Mouse (Mus musculus) macrophage (primary cell): ENCODE measurements around the gene Plagl1. TPM values are rescaled to one million over a fixed set of nuclear protein-coding genes. Genes with fewer than 3 reads are reported as not detected.

Experiments used
- H3K27ac ChIP-seq: fragments of 350-480 bp; formaldehyde crosslinking; 2 replicates; pipeline ENCODE4 v1.9.0; 2021
- H3K36me3 ChIP-seq: fragments of 350-480 bp; formaldehyde crosslinking; 2 replicates; pipeline ENCODE4 v1.9.0; 2021; ENCODE audit errors: inconsistent target
- H3K4me3 ChIP-seq: fragments of 350-480 bp; formaldehyde crosslinking; 2 replicates; pipeline ENCODE4 v1.9.0; 2021; ENCODE audit errors: inconsistent target
- H3K79me2 ChIP-seq: fragments of 350-480 bp; formaldehyde crosslinking; 2 replicates; pipeline ENCODE4 v1.9.0; 2021; ENCODE audit errors: inconsistent target
- WGBS: methylation state at CpG from one replicate; pipeline ENCODE4 v1.1.7; 2026; ENCODE audit warnings: inconsistent platforms; ENCODE audit not compliant: missing documents; 5-methylcytosine and 5-hydroxymethylcytosine counted together
- polyA plus RNA-seq: library from polyadenylated mRNA; stranded (reverse); fragments of 250-400 nt; gene quantifications from 3 replicates; pipeline ENCODE4 v1.2.4, GENCODE M21; 2018; ENCODE audit warnings: inconsistent platforms

Gene Plagl1
- polyA plus RNA-seq, 1 experiment from 2014 or later, result 0.16 TPM

DNA sequence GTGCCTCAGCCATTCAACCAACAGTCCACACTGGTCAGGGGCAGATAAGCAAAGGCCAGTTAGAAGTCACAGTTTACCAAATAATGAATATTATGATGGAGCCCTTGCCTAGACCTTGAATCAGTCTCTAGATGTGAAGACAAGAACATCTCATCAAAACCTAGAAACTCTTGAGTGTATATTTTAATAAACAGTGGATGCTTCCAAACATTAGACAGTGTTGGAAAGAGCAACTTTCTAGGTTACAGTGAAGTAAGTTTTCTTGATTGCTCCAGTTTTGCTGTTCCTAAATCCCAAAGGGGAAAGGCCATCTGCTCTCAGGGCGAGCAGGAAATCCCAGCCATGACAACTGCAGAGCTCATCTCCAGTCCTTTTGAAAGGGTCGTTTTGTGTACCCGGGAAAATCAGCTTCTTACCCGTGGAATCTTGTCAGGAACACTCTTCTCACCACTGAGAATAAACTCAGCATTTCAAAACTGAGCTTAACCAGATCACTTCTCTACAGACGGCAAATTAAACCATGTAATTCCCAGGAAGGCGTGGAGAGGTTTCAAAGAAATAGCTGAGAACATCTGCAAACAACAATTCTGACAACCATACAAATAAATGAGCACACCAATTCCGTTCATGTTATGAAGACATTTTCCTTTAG, 117.8 kb downstream of the Plagl1 start, which contains the start of gene Zc2hc1b:
Gene Zc2hc1b, minus strand, starts transcription at position 51 of the 652 bp plus-strand sequence.
- Histone ChIP-seq H3K27ac (no peak within 1 kb of the TSS), H3K79me2 (no peaks in the 10 kb centered on the region), H3K36me3 (peaks cover 47% of the 10 kb centered on the region), H3K4me3 (no peak within 1 kb of the TSS)
- 90% methylated on average over 7 of the region's 7 CpGs for WGBS

DNA sequence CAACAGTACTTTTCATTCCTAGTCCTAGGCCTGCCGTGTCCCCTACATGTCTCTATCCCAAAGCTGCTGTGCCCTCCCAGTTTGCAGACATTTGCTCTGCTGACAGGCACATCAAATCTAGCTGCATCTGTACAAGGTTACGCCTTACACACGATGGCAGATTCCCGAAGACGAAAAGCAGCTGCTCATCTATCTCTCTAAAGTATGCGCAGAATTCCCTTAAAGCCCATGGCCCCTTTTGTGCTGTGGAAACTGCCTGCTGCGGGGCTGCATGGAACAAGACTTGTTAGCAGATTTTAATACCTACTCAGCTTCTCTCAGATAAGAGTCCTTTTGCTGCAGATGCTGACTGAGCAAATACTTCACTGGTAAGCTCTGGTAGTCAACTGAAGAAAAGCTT, 119.9 kb downstream of the Plagl1 start:
- Histone ChIP-seq H3K36me3 (peaks cover 47% of the 10 kb centered on the region), H3K79me2 (no peaks in the 10 kb centered on the region), H3K4me3 (no peak overlapping the region), H3K27ac (no peak overlapping the region)
- 93% methylated on average over 7 of the region's 7 CpGs for WGBS

Other genes starting within 250 kb of the Plagl1 start
- gene Utrn, start 191.1 kb upstream of the Plagl1 start, polyA plus RNA-seq, result 8.4 to 11.5 TPM (median 9.5 TPM) in 3 replicates
- gene Stx11, start 96.2 kb upstream of the Plagl1 start, polyA plus RNA-seq, result 2.3 to 4.3 TPM (median 3.1 TPM) in 3 replicates
- gene Sf3b5, start 55.2 kb upstream of the Plagl1 start, polyA plus RNA-seq, result 3.1 to 18.1 TPM (median 12.3 TPM) in 3 replicates
- gene Zc2hc1b, start 117.5 kb downstream of the Plagl1 start, polyA plus RNA-seq, result not detected in 3 replicates
- gene Ltv1, start 132.7 kb downstream of the Plagl1 start, polyA plus RNA-seq, result 16.1 to 42.1 TPM (median 36.6 TPM) in 3 replicates